Mouse (Mus musculus) thymus, adult 2 months (tissue): ENCODE data around the gene Carmil1. TPM values are rescaled to one million over a fixed set of nuclear protein-coding genes. Genes with fewer than 3 reads are reported as not detected.

Source experiments
- DNase-seq: peaks from one replicate; pipeline ENCODE4 v3.0.0; 2021
- H3K27ac ChIP-seq: fragments of 200-500 bp; 2 replicates; pipeline ENCODE4 v1.5.1; 2012; ENCODE audit warnings: low read length, control low read depth; ENCODE audit not compliant: control insufficient read depth, insufficient read depth
- H3K27me3 ChIP-seq: fragments of 200-500 bp; 2 replicates; pipeline ENCODE4 v1.6.1; 2012; ENCODE audit warnings: mild to moderate bottlenecking, low read length, moderate library complexity, mixed read lengths; ENCODE audit not compliant: control insufficient read depth, insufficient read depth
- H3K36me3 ChIP-seq: fragments of 200-500 bp; 2 replicates; pipeline ENCODE4 v1.6.1; 2012; ENCODE audit warnings: mild to moderate bottlenecking, low read length, moderate library complexity; ENCODE audit not compliant: control insufficient read depth, insufficient read depth
- H3K4me1 ChIP-seq: fragments of 200-500 bp; replicated peaks from 2 replicates; pipeline ENCODE4 v1.6.1; 2012; ENCODE audit warnings: low read length; ENCODE audit not compliant: control insufficient read depth, insufficient read depth
- H3K4me3 ChIP-seq: fragments of 200-500 bp; 2 replicates; pipeline ENCODE4 v1.5.1; 2012; ENCODE audit warnings: mild to moderate bottlenecking, low read length, control low read depth, moderate library complexity; ENCODE audit not compliant: control insufficient read depth, insufficient read depth
- CTCF ChIP-seq: fragments of 200-500 bp; IDR thresholded peaks from 2 replicates; pipeline ENCODE4 v1.5.1; 2012; ENCODE audit warnings: mild to moderate bottlenecking, control low read depth, low read length, moderate library complexity, borderline replicate concordance; ENCODE audit not compliant: control insufficient read depth, poor library complexity, insufficient read depth; ENCODE audit errors: extremely low read depth
- POLR2A ChIP-seq: fragments of 200-500 bp; IDR thresholded peaks from 2 replicates; pipeline ENCODE4 v1.6.1; 2012; ENCODE audit warnings: mild to moderate bottlenecking, low read length, control low read depth, moderate library complexity; ENCODE audit not compliant: control insufficient read depth, poor library complexity, insufficient read depth; ENCODE audit errors: extremely low read depth
- WGBS: fragments of 180-500 bp; shearing (Covaris S2); methylation state at CpG from one replicate; pipeline ENCODE4 v1.1.7; 2018; 5-methylcytosine and 5-hydroxymethylcytosine counted together
- polyA plus RNA-seq: library from polyadenylated mRNA; depleted of rRNA; stranded (reverse); fragments of >200 nt; gene quantifications from 2 replicates; pipeline ENCODE4 v1.2.3, GENCODE M21; 2012

The Carmil1 gene
- polyA plus RNA-seq, 1 experiment = 2.1 TPM

DNA sequence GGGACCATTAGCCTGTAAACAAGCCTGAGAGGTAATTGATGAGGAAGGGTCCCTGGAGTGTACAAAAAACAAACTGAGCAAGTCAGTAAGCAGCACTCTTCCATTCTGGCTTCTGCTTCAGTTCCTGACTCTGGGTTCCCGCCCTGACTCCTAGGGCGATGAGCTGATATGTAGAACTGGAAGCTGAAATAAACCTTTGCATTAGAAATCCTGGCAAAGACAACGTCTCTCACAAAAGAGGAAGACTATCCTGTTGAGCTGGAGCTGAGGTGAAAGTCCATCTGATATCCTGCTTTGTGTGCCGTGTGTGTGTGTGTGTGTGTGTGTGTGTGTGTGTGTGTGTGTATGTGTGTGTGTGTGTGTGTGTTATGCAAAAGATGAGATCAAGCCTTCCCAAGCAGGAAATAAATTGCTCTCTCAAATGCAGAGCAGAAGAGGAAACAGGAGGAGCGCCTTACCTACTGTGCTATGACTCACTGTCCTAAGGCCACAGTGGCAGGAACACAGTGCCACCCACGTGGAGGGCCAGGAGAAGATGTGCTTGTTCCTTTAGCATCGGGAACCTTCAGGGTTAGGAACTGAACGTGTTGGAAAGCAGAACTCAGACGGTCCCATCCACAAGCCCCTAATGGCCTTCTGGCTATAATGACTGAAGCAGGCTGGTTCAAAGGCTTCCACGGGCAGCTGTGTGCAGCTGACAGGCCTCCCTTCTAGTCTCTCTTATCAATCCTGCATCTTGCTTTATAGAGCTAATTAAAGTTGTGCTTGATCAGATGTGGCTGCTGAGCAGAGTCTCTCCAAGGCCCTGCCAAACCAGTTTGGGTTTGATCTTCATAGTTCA is 19.6 kb downstream of the Carmil1 start:
- Histone ChIP-seq H3K27me3 (no peaks in the 10 kb centered on the region), H3K36me3 (no peaks in the 10 kb centered on the region), H3K4me1 (0 out of 2 replicates have a peak, but pooled peaks cover 3% of the 10 kb centered on the region), H3K27ac (no peak overlapping the region), H3K4me3 (no peak overlapping the region)
- WGBS = 72% methylated on average over 10 of the region's 10 CpGs
- no peak for TF ChIP-seq CTCF
- TF ChIP-seq POLR2A = no peak
- DNase-seq = no peak

GRCm38 (mm10) chr13:24257809-24258208 is 22.8 kb downstream of the Carmil1 start:
- no peak for DNase-seq
- WGBS = 73% methylated on average over 6 of the region's 6 CpGs
- no peak overlapping the region for H3K27ac ChIP-seq
- TF ChIP-seq POLR2A (no peak), CTCF (no peak)
- 0 out of 2 replicates have a peak, but pooled peaks cover 3% of the 10 kb centered on the region for H3K4me1 ChIP-seq
- no peak overlapping the region for H3K4me3 ChIP-seq
- no peaks in the 10 kb centered on the region for H3K27me3 ChIP-seq
- no peaks in the 10 kb centered on the region for H3K36me3 ChIP-seq

DNA sequence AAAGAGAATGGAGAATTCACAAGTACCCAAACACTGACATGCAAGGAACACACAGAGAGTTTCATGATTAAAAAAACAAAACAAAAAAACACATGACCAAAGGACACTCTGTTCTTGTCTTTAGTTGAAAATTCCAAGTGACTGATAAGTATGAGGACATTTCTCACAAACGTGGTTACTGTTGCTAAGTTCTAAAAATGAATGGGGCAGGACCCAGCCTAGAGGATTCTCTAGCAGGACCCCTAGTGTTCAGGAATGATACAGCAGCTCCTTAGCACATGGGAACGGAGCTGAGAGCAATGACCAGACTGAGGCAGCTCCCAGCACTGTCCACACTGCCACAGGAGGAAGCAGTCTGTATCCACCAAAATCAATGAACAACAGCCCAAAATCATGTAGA is 26.6 kb downstream of the Carmil1 start:
- Histone ChIP-seq H3K36me3 (no peaks in the 10 kb centered on the region), H3K4me1 (no peaks in the 10 kb centered on the region), H3K27me3 (no peaks in the 10 kb centered on the region), H3K27ac (no peak overlapping the region), H3K4me3 (no peak overlapping the region)
- DNase-seq = peak; percentile 8
- TF ChIP-seq POLR2A = no peak
- TF ChIP-seq CTCF = no peak
- WGBS = 14% methylated on average over 2 of the region's 2 CpGs

- no peaks in the 10 kb centered on the region for H3K4me1 ChIP-seq
- no peaks in the 10 kb centered on the region for H3K27me3 ChIP-seq
- H3K36me3 ChIP-seq = no peaks in the 10 kb centered on the region
- no peak for DNase-seq
- no peak overlapping the region for H3K27ac ChIP-seq
- WGBS = 95% methylated on average over 3 of the region's 3 CpGs
- no peak overlapping the region for H3K4me3 ChIP-seq
- TF ChIP-seq POLR2A = no peak
- TF ChIP-seq CTCF = no peak
Measured at GRCm38 (mm10) chr13:24253551-24253950, 27.0 kb downstream of the Carmil1 start.

DNA sequence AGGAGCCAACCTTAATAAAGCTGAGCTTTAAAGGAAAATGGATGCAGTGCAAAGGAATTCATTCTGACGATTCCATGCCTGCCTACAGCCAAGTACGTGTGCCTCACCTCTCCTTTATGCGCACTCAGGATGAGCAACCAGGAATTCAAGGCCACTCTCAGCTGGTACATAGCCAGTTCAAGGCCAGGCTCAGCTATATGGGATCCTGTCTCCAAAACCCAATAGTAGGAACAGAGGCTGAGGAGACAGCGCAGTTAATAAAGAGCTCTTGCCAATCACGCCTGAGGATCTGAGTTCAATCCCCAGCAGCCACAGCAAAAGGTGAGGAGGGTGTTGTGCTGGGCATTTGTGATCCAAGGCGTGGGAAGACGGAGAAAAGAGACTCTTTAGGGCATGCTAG is 29.4 kb downstream of the Carmil1 start:
- no peaks in the 10 kb centered on the region for H3K27me3 ChIP-seq
- WGBS = 96% methylated on average over 7 of the region's 7 CpGs
- no peaks in the 10 kb centered on the region for H3K4me1 ChIP-seq
- H3K27ac ChIP-seq = no peak overlapping the region
- no peak overlapping the region for H3K4me3 ChIP-seq
- H3K36me3 ChIP-seq = no peaks in the 10 kb centered on the region
- DNase-seq = no peak
- TF ChIP-seq CTCF (no peak), POLR2A (no peak)

- Histone ChIP-seq H3K4me3 (no peak overlapping the region), H3K27ac (no peak overlapping the region), H3K4me1 (no peaks in the 10 kb centered on the region), H3K27me3 (no peaks in the 10 kb centered on the region), H3K36me3 (no peaks in the 10 kb centered on the region)
- DNase-seq = no peak
- no peak for TF ChIP-seq POLR2A
- TF ChIP-seq CTCF = no peak
- 73% methylated on average over 5 of the region's 5 CpGs for WGBS
Measured at GRCm38 (mm10) chr13:24247928-24248327, 32.7 kb downstream of the Carmil1 start.
